In genomic region chr7:133509486-133509885, GRCm38 (mm10) we compare ENCODE assay signal across 25 mouse cellular contexts.
A peak's percentile ranks its signal among the peaks of the same experiment; 100 is the strongest.
DNase-seq lines count a peak whose midpoint lies in the region; ATAC-seq and TF ChIP-seq lines count a peak whose summit lies in the region.
"Had no signal": no experiment of that assay in that cellular context is flagged by ENCODE, and none has a peak within 500 bp of the region (broad histone marks: within the 10 kb centered on the region; RNA-seq: fewer than 3 reads in every experiment).

No protein-coding gene starts in this region.

- peaks cover 6% of the 10 kb centered on the region; the same call in 1 of the 2 replicates for H3K4me1 ChIP-seq in midbrain, embryonic 14.5 days (ENCODE audit: control insufficient read depth, insufficient read depth, low read length)
- peaks cover 11% of the 10 kb centered on the region; the same call in 1 of the 2 replicates for H3K4me1 ChIP-seq in midbrain, embryonic 13.5 days (replicated peaks)
- H3K4me1 ChIP-seq in kidney, embryonic 15.5 days, result peaks cover 10% of the 10 kb centered on the region
- H3K4me1 ChIP-seq: embryonic facial prominence, embryonic 15.5 days; heart, embryonic 13.5 days; stomach, embryonic 15.5 days had no signal

- H3K9ac ChIP-seq in midbrain, embryonic 14.5 days (replicated peaks; ENCODE audit: low read length), result no peak overlapping the region
- no peak overlapping the region for H3K9ac ChIP-seq in midbrain, embryonic 13.5 days (replicated peaks)
- H3K9ac ChIP-seq in kidney, embryonic 15.5 days, result no peak overlapping the region
- H3K9ac ChIP-seq: embryonic facial prominence, embryonic 15.5 days; forebrain, embryonic 15.5 days; heart, embryonic 13.5 days; hindbrain, embryonic 15.5 days; liver, embryonic 14.5 days; stomach, embryonic 15.5 days had no signal

- no peak overlapping the region for H3K27ac ChIP-seq in midbrain, embryonic 14.5 days (replicated peaks; ENCODE audit: low read depth, low read length)
- H3K27ac ChIP-seq in midbrain, embryonic 13.5 days, result no peak overlapping the region
- peak overlapping the region; percentile 1; the same call in 1 of the 2 replicates for H3K27ac ChIP-seq in kidney, embryonic 15.5 days
- no peak overlapping the region for H3K27ac ChIP-seq in layer of hippocampus, adult 2 months
- H3K27ac ChIP-seq: embryonic facial prominence, embryonic 10.5 days; embryonic facial prominence, embryonic 15.5 days; forebrain, embryonic 15.5 days; gastrocnemius, adult 2 months; heart, embryonic 13.5 days; hindbrain, embryonic 15.5 days; liver, embryonic 14.5 days; macrophage; stomach, embryonic 15.5 days had no signal

- TF ChIP-seq CTCF in layer of hippocampus, adult 2 months (conservative IDR thresholded peaks at IDR 0.05), result no peak

- peak; percentile 10 for DNase-seq in kidney, adult 18-20 months
- DNase-seq in kidney, adult 11 months, result no peak
- DNase-seq in midbrain, embryonic 14.5 days, result peak; percentile 68
- DNase-seq in layer of hippocampus, adult 2 months (ENCODE audit: low spot score in 2 of 2), result no peak
- DNase-seq: adrenal gland, postnatal 25 days; B cell, adult 2 months; cerebellum, adult 8-10 months; cerebellum, postnatal 25 days; gastrocnemius, adult 2 months; gastrocnemius, postnatal 36 days; heart, postnatal 10 days; layer of hippocampus, adult 9-11 months; liver; lung, adult 2 months; lung, postnatal 10 days had no signal

- 4% methylated on average over 4 of the region's 4 CpGs for WGBS in midbrain, embryonic 14.5 days
- 19% methylated on average over 4 of the region's 4 CpGs for WGBS in midbrain, embryonic 13.5 days
- 55% methylated on average over 4 of the region's 4 CpGs for WGBS in kidney, embryonic 15.5 days

- ATAC-seq in midbrain, embryonic 14.5 days (ENCODE audit: low FRiP score, low TSS enrichment), result no peak
- no peak for ATAC-seq in midbrain, embryonic 13.5 days
- ATAC-seq in kidney, embryonic 15.5 days (replicated peaks; ENCODE audit: low FRiP score), result no peak
- ATAC-seq: forebrain, embryonic 15.5 days had no signal

- no peak overlapping the region for H3K4me3 ChIP-seq in midbrain, embryonic 14.5 days (replicated peaks; ENCODE audit: low read depth, low read length)
- H3K4me3 ChIP-seq in midbrain, embryonic 13.5 days (replicated peaks), result no peak overlapping the region
- no peak overlapping the region for H3K4me3 ChIP-seq in kidney, embryonic 15.5 days (replicated peaks)
- H3K4me3 ChIP-seq in layer of hippocampus, adult 2 months, result no peak overlapping the region
- H3K4me3 ChIP-seq: embryonic facial prominence, embryonic 10.5 days; embryonic facial prominence, embryonic 15.5 days; forebrain, embryonic 15.5 days; gastrocnemius, adult 2 months; heart, embryonic 13.5 days; hindbrain, embryonic 15.5 days; stomach, embryonic 15.5 days had no signal

- peaks cover 5% of the 10 kb centered on the region; the same call in 1 of the 2 replicates for H3K9me3 ChIP-seq in midbrain, embryonic 14.5 days (ENCODE audit: control insufficient read depth, low read length)
- no peaks in the 10 kb centered on the region for H3K9me3 ChIP-seq in midbrain, embryonic 13.5 days
- no peaks in the 10 kb centered on the region for H3K9me3 ChIP-seq in kidney, embryonic 15.5 days (replicated peaks)
- H3K9me3 ChIP-seq: embryonic facial prominence, embryonic 10.5 days; forebrain, embryonic 15.5 days; heart, embryonic 13.5 days; hindbrain, embryonic 15.5 days; stomach, embryonic 15.5 days had no signal

- no peak overlapping the region for H3K4me2 ChIP-seq in midbrain, embryonic 14.5 days (ENCODE audit: low read length)
- H3K4me2 ChIP-seq in midbrain, embryonic 13.5 days (replicated peaks), result no peak overlapping the region
- no peak overlapping the region for H3K4me2 ChIP-seq in kidney, embryonic 15.5 days
- H3K4me2 ChIP-seq: embryonic facial prominence, embryonic 15.5 days; forebrain, embryonic 15.5 days; heart, embryonic 13.5 days; hindbrain, embryonic 15.5 days; stomach, embryonic 15.5 days had no signal

- H3K36me3 ChIP-seq in midbrain, embryonic 14.5 days (ENCODE audit: control insufficient read depth, insufficient read depth, low read length), result no peaks in the 10 kb centered on the region
- no peaks in the 10 kb centered on the region for H3K36me3 ChIP-seq in midbrain, embryonic 13.5 days
- no peaks in the 10 kb centered on the region for H3K36me3 ChIP-seq in kidney, embryonic 15.5 days
- H3K36me3 ChIP-seq: embryonic facial prominence, embryonic 10.5 days; embryonic facial prominence, embryonic 15.5 days; forebrain, embryonic 15.5 days; heart, embryonic 13.5 days; hindbrain, embryonic 15.5 days; stomach, embryonic 15.5 days had no signal

- no peaks in the 10 kb centered on the region for H3K27me3 ChIP-seq in midbrain, embryonic 14.5 days (ENCODE audit: control insufficient read depth, insufficient read depth, low read length)
- 0 out of 2 replicates have a peak, but pooled peaks cover 2% of the 10 kb centered on the region for H3K27me3 ChIP-seq in midbrain, embryonic 13.5 days
- H3K27me3 ChIP-seq in kidney, embryonic 15.5 days, result no peaks in the 10 kb centered on the region
- H3K27me3 ChIP-seq: embryonic facial prominence, embryonic 15.5 days; forebrain, embryonic 15.5 days; hindbrain, embryonic 15.5 days; stomach, embryonic 15.5 days had no signal

Comparison
In these comparisons a context has a peak if more than half of its experiments do, and no peak if none do; other contexts are left out.
1. DNase-seq: peak in kidney, adult 18-20 months (single experiment) and midbrain, embryonic 14.5 days (single experiment); none in kidney, adult 11 months (single experiment) and layer of hippocampus, adult 2 months (0 of 2).